Mouse (Mus musculus) limb, embryonic 13.5 days (tissue): Measurements from ENCODE around the gene Cisd3. TPM values are rescaled to one million over a fixed set of nuclear protein-coding genes. Genes with fewer than 3 reads are reported as not detected.

Experiments
- ATAC-seq: fragments of 200-750 bp; cut with Nextera tagmentation; 2 replicates; pipeline ENCODE4 v1.8.0; 2017; ENCODE audit warnings: low read depth, moderate number of reproducible peaks, moderate TSS enrichment; ENCODE audit not compliant: low FRiP score
- H3K27ac ChIP-seq: fragments of 300-500 bp; sonication (generic); 2 replicates; pipeline ENCODE4 v1.5.1; 2015; ENCODE audit warnings: inconsistent platforms, mild to moderate bottlenecking, moderate library complexity
- H3K27me3 ChIP-seq: fragments of 300-500 bp; sonication (generic); 2 replicates; pipeline ENCODE4 v1.6.1; 2015; ENCODE audit warnings: mild to moderate bottlenecking, inconsistent platforms
- H3K36me3 ChIP-seq: fragments of 300-500 bp; sonication (generic); 2 replicates; pipeline ENCODE4 v1.6.1; 2015; ENCODE audit warnings: inconsistent platforms, mild to moderate bottlenecking, moderate library complexity
- H3K4me1 ChIP-seq: fragments of 300-500 bp; sonication (generic); 2 replicates; pipeline ENCODE4 v1.6.1; 2015; ENCODE audit warnings: inconsistent platforms
- H3K4me2 ChIP-seq: fragments of 300-500 bp; sonication (generic); replicated peaks from 2 replicates; pipeline ENCODE4 v1.6.1; 2015; ENCODE audit warnings: inconsistent platforms, mild to moderate bottlenecking, moderate library complexity
- H3K4me3 ChIP-seq: fragments of 300-500 bp; sonication (generic); 2 replicates; pipeline ENCODE4 v1.5.1; 2015; ENCODE audit warnings: moderate library complexity, mild to moderate bottlenecking, inconsistent platforms
- H3K9ac ChIP-seq: fragments of 300-500 bp; sonication (generic); 2 replicates; pipeline ENCODE4 v1.6.1; 2015; ENCODE audit warnings: mild to moderate bottlenecking, inconsistent platforms
- H3K9me3 ChIP-seq: fragments of 300-500 bp; sonication (generic); 2 replicates; pipeline ENCODE4 v1.6.1; 2016; ENCODE audit warnings: inconsistent platforms
- WGBS: fragments of 180-500 bp; shearing (Covaris S2); methylation state at CpG from one replicate; pipeline ENCODE4 v1.1.7; 2015; 5-methylcytosine and 5-hydroxymethylcytosine counted together
- polyA plus RNA-seq: library from polyadenylated mRNA; unstranded; fragments of >200 nt; fragmentation: Nextera tagmentation; extraction: Ambion mirVana; gene quantifications from 2 replicates; pipeline ENCODE4 v1.2.1, GENCODE M21; 2015

Cisd3 gene
- polyA plus RNA-seq, 1 experiment from 2014 or later = 13.5 TPM

GRCm38 (mm10) chr11:97658751-97659266 lies 26.8 kb upstream of the Cisd3 start:
- no peaks in the 10 kb centered on the region for H3K36me3 ChIP-seq
- 59% methylated on average over 11 of the region's 11 CpGs for WGBS
- H3K4me1 ChIP-seq = peaks cover 36% of the 10 kb centered on the region
- peaks cover 21% of the 10 kb centered on the region for H3K27me3 ChIP-seq
- peak overlapping the region; percentile 92 for H3K4me2 ChIP-seq
- H3K27ac ChIP-seq = no peak overlapping the region
- no peak for ATAC-seq
- no peaks in the 10 kb centered on the region for H3K9me3 ChIP-seq
- peak overlapping the region; percentile 90 for H3K4me3 ChIP-seq
- no peak overlapping the region for H3K9ac ChIP-seq

- H3K36me3 ChIP-seq = no peaks in the 10 kb centered on the region
- peaks cover 37% of the 10 kb centered on the region for H3K4me1 ChIP-seq
- no peak for ATAC-seq
- H3K9ac ChIP-seq = peak overlapping the region; percentile 88
- 9% methylated on average over 13 of the region's 13 CpGs for WGBS
- peak overlapping the region; percentile 90 for H3K4me3 ChIP-seq
- H3K27ac ChIP-seq = peak overlapping the region; percentile 65; the same call in 1 of the 2 replicates
- H3K9me3 ChIP-seq = no peaks in the 10 kb centered on the region
- H3K27me3 ChIP-seq = peaks cover 21% of the 10 kb centered on the region
- peak overlapping the region; percentile 92 for H3K4me2 ChIP-seq
These were observed 26.2 kb upstream of the Cisd3 start for GRCm38 (mm10) chr11:97659267-97659989.

- no peaks in the 10 kb centered on the region for H3K36me3 ChIP-seq
- peak overlapping the region; percentile 90 for H3K4me3 ChIP-seq
- peak overlapping the region; percentile 65; the same call in 1 of the 2 replicates for H3K27ac ChIP-seq
- under 1% methylated on average over 69 of the region's 78 CpGs for WGBS
- H3K9me3 ChIP-seq = no peaks in the 10 kb centered on the region
- H3K4me2 ChIP-seq = peak overlapping the region; percentile 92
- peaks cover 44% of the 10 kb centered on the region for H3K4me1 ChIP-seq
- peaks cover 21% of the 10 kb centered on the region for H3K27me3 ChIP-seq
- ATAC-seq = peak; percentile 89
- H3K9ac ChIP-seq = peak overlapping the region; percentile 88
These were observed 25.5 kb upstream of the Cisd3 start for GRCm38 (mm10) chr11:97659990-97660714.

- Histone ChIP-seq H3K4me2 (peak overlapping the region; percentile 92), H3K9me3 (no peaks in the 10 kb centered on the region), H3K4me3 (peak overlapping the region; percentile 90), H3K27me3 (peaks cover 21% of the 10 kb centered on the region), H3K36me3 (peaks cover 8% of the 10 kb centered on the region), H3K27ac (no peak overlapping the region), H3K4me1 (peaks cover 48% of the 10 kb centered on the region), H3K9ac (peak overlapping the region; percentile 88)
- WGBS = 2% methylated on average over 27 of the region's 27 CpGs
- ATAC-seq = no peak
These were observed 24.6 kb upstream of the Cisd3 start for GRCm38 (mm10) chr11:97660734-97661647.

- under 1% methylated on average over 19 of the region's 20 CpGs for WGBS
- peak overlapping the region; percentile 25; the same call in 1 of the 2 replicates for H3K9ac ChIP-seq
- ATAC-seq = no peak
- H3K4me1 ChIP-seq = peaks cover 48% of the 10 kb centered on the region
- peaks cover 15% of the 10 kb centered on the region for H3K36me3 ChIP-seq
- peaks cover 21% of the 10 kb centered on the region for H3K27me3 ChIP-seq
- peak overlapping the region; percentile 90 for H3K4me3 ChIP-seq
- H3K9me3 ChIP-seq = no peaks in the 10 kb centered on the region
- H3K4me2 ChIP-seq = peak overlapping the region; percentile 92
- no peak overlapping the region for H3K27ac ChIP-seq
These were observed 23.9 kb upstream of the Cisd3 start for GRCm38 (mm10) chr11:97661648-97662133.

GRCm38 (mm10) chr11:97662207-97662892 lies 23.3 kb upstream of the Cisd3 start:
- peaks cover 48% of the 10 kb centered on the region for H3K4me1 ChIP-seq
- under 1% methylated on average over 21 of the region's 21 CpGs for WGBS

GRCm38 (mm10) chr11:97662893-97663527 lies 22.6 kb upstream of the Cisd3 start, which contains the start of gene Mllt6:
Gene Mllt6, plus strand, starts transcription at chr11:97663414.
- peaks cover 21% of the 10 kb centered on the region for H3K27me3 ChIP-seq
- peak; percentile 44; the same call in 1 of the 2 replicates for ATAC-seq
- WGBS = under 1% methylated on average over 28 of the region's 76 CpGs
- peak within 1 kb of the TSS; percentile 92 for H3K4me2 ChIP-seq
- peaks cover 27% of the 10 kb centered on the region for H3K36me3 ChIP-seq
- H3K4me3 ChIP-seq = peak within 1 kb of the TSS; percentile 90
- no peaks in the 10 kb centered on the region for H3K9me3 ChIP-seq
- H3K9ac ChIP-seq = peak within 1 kb of the TSS; percentile 87
- peaks cover 48% of the 10 kb centered on the region for H3K4me1 ChIP-seq
- H3K27ac ChIP-seq = peak within 1 kb of the TSS; percentile 85

More at GRCm38 (mm10) chr11:97662207-97662892, 23.3 kb upstream of the Cisd3 start:
- peaks cover 21% of the 10 kb centered on the region for H3K27me3 ChIP-seq
- peak overlapping the region; percentile 90 for H3K4me3 ChIP-seq
- peak overlapping the region; percentile 87; the same call in 1 of the 2 replicates for H3K9ac ChIP-seq
- no peak for ATAC-seq
- H3K27ac ChIP-seq = peak overlapping the region; percentile 15; the same call in 1 of the 2 replicates
- peak overlapping the region; percentile 92 for H3K4me2 ChIP-seq
- H3K36me3 ChIP-seq = peaks cover 21% of the 10 kb centered on the region
- H3K9me3 ChIP-seq = no peaks in the 10 kb centered on the region

GRCm38 (mm10) chr11:97663528-97664338 lies 21.9 kb upstream of the Cisd3 start:
- 0 out of 2 replicates have a peak, but pooled peaks have one; percentile 3 for ATAC-seq
- H3K4me1 ChIP-seq = peaks cover 47% of the 10 kb centered on the region
- 1% methylated on average over 46 of the region's 57 CpGs for WGBS

GRCm38 (mm10) chr11:97664339-97664665 lies 21.3 kb upstream of the Cisd3 start:
- Histone ChIP-seq H3K9ac (peak overlapping the region; percentile 87), H3K4me1 (peaks cover 41% of the 10 kb centered on the region), H3K36me3 (peaks cover 40% of the 10 kb centered on the region), H3K27ac (peak overlapping the region; percentile 85), H3K4me3 (peak overlapping the region; percentile 90), H3K9me3 (no peaks in the 10 kb centered on the region), H3K27me3 (peaks cover 21% of the 10 kb centered on the region), H3K4me2 (peak overlapping the region; percentile 92)
- no peak for ATAC-seq
- WGBS = 0% methylated on average over 7 of the region's 8 CpGs

More at GRCm38 (mm10) chr11:97663528-97664338, 21.9 kb upstream of the Cisd3 start:
- H3K9ac ChIP-seq = peak overlapping the region; percentile 87
- peak overlapping the region; percentile 85 for H3K27ac ChIP-seq
- peak overlapping the region; percentile 90 for H3K4me3 ChIP-seq
- peaks cover 21% of the 10 kb centered on the region for H3K27me3 ChIP-seq
- no peaks in the 10 kb centered on the region for H3K9me3 ChIP-seq
- H3K4me2 ChIP-seq = peak overlapping the region; percentile 92
- H3K36me3 ChIP-seq = peaks cover 34% of the 10 kb centered on the region

- H3K27ac ChIP-seq = no peak overlapping the region
- peaks cover 21% of the 10 kb centered on the region for H3K27me3 ChIP-seq
- WGBS = 30% methylated on average over 6 of the region's 6 CpGs
- H3K9me3 ChIP-seq = no peaks in the 10 kb centered on the region
- H3K4me3 ChIP-seq = peak overlapping the region; percentile 90
- peak overlapping the region; percentile 92 for H3K4me2 ChIP-seq
- no peak for ATAC-seq
- H3K4me1 ChIP-seq = peaks cover 40% of the 10 kb centered on the region
- H3K9ac ChIP-seq = peak overlapping the region; percentile 87; the same call in 1 of the 2 replicates
- H3K36me3 ChIP-seq = peaks cover 45% of the 10 kb centered on the region
These were observed 20.8 kb upstream of the Cisd3 start for GRCm38 (mm10) chr11:97664771-97665240.
